Comparison of ENCODE assay signal across 18 mouse cellular contexts in genomic region chr2:32771886-32772285, GRCm38 (mm10). TPM values are rescaled to one million over a fixed set of nuclear protein-coding genes. Genes with fewer than 3 reads are reported as not detected.
A peak's percentile ranks its signal among the peaks of the same experiment; 100 is the strongest.
DNase-seq lines count a peak whose midpoint lies in the region; ATAC-seq lines count a peak whose summit lies in the region.
"Had no signal": no experiment of that assay in that cellular context is flagged by ENCODE, and none has a peak within 500 bp of the region (broad histone marks: within the 10 kb centered on the region; RNA-seq: fewer than 3 reads in every experiment).

No protein-coding gene starts in this region.

- H3K4me3 ChIP-seq in heart, embryonic 13.5 days: no peak overlapping the region
- H3K4me3 ChIP-seq: embryonic facial prominence, embryonic 15.5 days; forebrain, embryonic 15.5 days; hindbrain, embryonic 15.5 days; limb, embryonic 10.5 days; lung, embryonic 15.5 days had no signal

- H3K27me3 ChIP-seq in heart, embryonic 13.5 days (replicated peaks): peaks cover 10% of the 10 kb centered on the region; the same call in 1 of the 2 replicates
- H3K27me3 ChIP-seq: embryonic facial prominence, embryonic 15.5 days; hindbrain, embryonic 15.5 days; lung, embryonic 15.5 days had no signal

- ATAC-seq in heart, embryonic 13.5 days (ENCODE audit: extremely low read depth, insufficient number of reproducible peaks, low FRiP score, low TSS enrichment): no peak
- ATAC-seq: forebrain, embryonic 15.5 days had no signal

- H3K4me2 ChIP-seq in heart, embryonic 13.5 days: no peak overlapping the region
- H3K4me2 ChIP-seq: embryonic facial prominence, embryonic 15.5 days; forebrain, embryonic 15.5 days; heart, embryonic 11.5 days; hindbrain, embryonic 15.5 days; lung, embryonic 15.5 days had no signal

- DNase-seq in heart, adult 9 months (ENCODE audit: low spot score in 2 of 2): no peak
- peak; percentile 37 for DNase-seq in 416B (ENCODE audit: low read depth)
- peak; percentile 36 for DNase-seq in embryo, embryonic 9.5 days (ENCODE audit: extremely low spot score)
- peak; percentile 42 to 74 for DNase-seq in kidney, postnatal 36 days
- DNase-seq in urinary bladder, postnatal 10 days (ENCODE audit: low spot score): no peak
- no peak for DNase-seq in adrenal gland, postnatal 14 days
- DNase-seq in right cerebral cortex, postnatal 14 days: no peak
- DNase-seq: adrenal gland, adult 2 months; cerebellum, postnatal 25 days had no signal

- H3K27ac ChIP-seq in heart, embryonic 13.5 days (replicated peaks): no peak overlapping the region
- H3K27ac ChIP-seq: embryonic facial prominence, embryonic 15.5 days; forebrain, embryonic 15.5 days; hindbrain, embryonic 15.5 days; limb, embryonic 10.5 days; lung, embryonic 15.5 days had no signal

- no peaks in the 10 kb centered on the region for H3K36me3 ChIP-seq in heart, embryonic 13.5 days
- H3K36me3 ChIP-seq: embryonic facial prominence, embryonic 15.5 days; forebrain, embryonic 15.5 days; hindbrain, embryonic 15.5 days; limb, embryonic 10.5 days; lung, embryonic 15.5 days had no signal

- WGBS in heart, embryonic 13.5 days: 26% methylated on average over 12 of the region's 12 CpGs

- H3K9ac ChIP-seq in heart, embryonic 13.5 days: 0 out of 2 replicates have a peak overlapping the region, but pooled peaks have one; percentile 52
- H3K9ac ChIP-seq: embryonic facial prominence, embryonic 15.5 days; forebrain, embryonic 15.5 days; hindbrain, embryonic 15.5 days; lung, embryonic 15.5 days had no signal

- H3K4me1 ChIP-seq in heart, embryonic 13.5 days: peaks cover 16% of the 10 kb centered on the region

- H3K9me3 ChIP-seq in heart, embryonic 13.5 days: no peaks in the 10 kb centered on the region
- H3K9me3 ChIP-seq: embryonic facial prominence, embryonic 15.5 days; forebrain, embryonic 15.5 days; hindbrain, embryonic 15.5 days; limb, embryonic 10.5 days; lung, embryonic 15.5 days had no signal

RNA-seq across cellular contexts. Expression of gene Ttc16, which starts 3.5 kb away (rescaled TPM):
- 0.11 and 0.17 TPM in 2 replicates for polyA plus RNA-seq in heart, embryonic 13.5 days (2015; fragmentation: Nextera tagmentation; extraction: Ambion mirVana)
- 0.26 TPM in 1 of 2 replicates, not detected in the other for total RNA-seq in adrenal gland, postnatal 14 days (2021)

RNA-seq across cellular contexts. Expression of gene Ptrh1, which starts 3.7 kb away (rescaled TPM):
- 3.9 and 4.4 TPM in 2 replicates for polyA plus RNA-seq in heart, embryonic 13.5 days (2015; fragmentation: Nextera tagmentation; extraction: Ambion mirVana)
- total RNA-seq in adrenal gland, postnatal 14 days (2021): 5.1 and 5.9 TPM in 2 replicates

RNA-seq across cellular contexts. Expression of gene Cfap157, which starts 12.3 kb away (rescaled TPM):
- 0.20 and 0.45 TPM in 2 replicates for polyA plus RNA-seq in heart, embryonic 13.5 days (2015; fragmentation: Nextera tagmentation; extraction: Ambion mirVana)
- total RNA-seq in adrenal gland, postnatal 14 days (2021): not detected in 2 replicates
- total RNA-seq: adrenal gland, adult 2 months; gastrocnemius, adult 8-10 months; megakaryocyte-erythroid progenitor cell, adult 5-6 weeks had no signal
- polyA plus RNA-seq: adrenal gland, adult 2 months had no signal

RNA-seq across cellular contexts. Expression of gene Tor2a, which starts 14.9 kb away (rescaled TPM):
- polyA plus RNA-seq in heart, embryonic 13.5 days (2015; fragmentation: Nextera tagmentation; extraction: Ambion mirVana): 37.0 and 40.0 TPM in 2 replicates
- total RNA-seq in adrenal gland, postnatal 14 days (2021): 25.3 and 26.8 TPM in 2 replicates

RNA-seq across cellular contexts. Expression of gene 6330409D20Rik, which starts 31.1 kb away (rescaled TPM):
- polyA plus RNA-seq in heart, embryonic 13.5 days (2015; fragmentation: Nextera tagmentation; extraction: Ambion mirVana): 0.18 and 0.28 TPM in 2 replicates
- not detected in 2 replicates for total RNA-seq in adrenal gland, postnatal 14 days (2021)
- total RNA-seq: adrenal gland, adult 2 months; gastrocnemius, adult 8-10 months; megakaryocyte-erythroid progenitor cell, adult 5-6 weeks had no signal
- polyA plus RNA-seq: adrenal gland, adult 2 months; limb, embryonic 10.5 days had no signal

Comparison
In these comparisons a context has a peak if more than half of its experiments do, and no peak if none do; other contexts are left out.
1. DNase-seq: peak in 416B (single experiment), embryo, embryonic 9.5 days (single experiment) and kidney, postnatal 36 days (2 of 2); none in heart, adult 9 months (0 of 2), urinary bladder, postnatal 10 days (single experiment), adrenal gland, postnatal 14 days (single experiment) and right cerebral cortex, postnatal 14 days (single experiment).